Mouse (Mus musculus) MEL (cell line): ENCODE measurements around the gene Hoxa11. TPM values are rescaled to one million over a fixed set of nuclear protein-coding genes. Genes with fewer than 3 reads are reported as not detected.

ENCODE experiments used
- DNase-seq: peaks from one replicate; pipeline ENCODE4 v3.0.0; 2011; ENCODE audit warnings: low read depth, low spot score
- H3K27ac ChIP-seq: 2 replicates; pipeline ENCODE4 v1.5.1; 2012; ENCODE audit warnings: low read depth, mild to moderate bottlenecking, control low read depth, low read length, moderate library complexity; ENCODE audit not compliant: control insufficient read depth
- H3K27me3 ChIP-seq, 2 experiments: fragments of 150-350 bp in 1 of 2; sonication (generic) in 1 of 2; 2 replicates each; pipeline ENCODE4 v1.6.1; 2012; ENCODE audit warnings: low read length in 2 of 2, mild to moderate bottlenecking in 2 of 2, improper control_type of control experiment in 1 of 2, moderate library complexity in 1 of 2; ENCODE audit not compliant: insufficient read depth in 2 of 2, control insufficient read depth in 1 of 2
- H3K36me3 ChIP-seq, 2 experiments: 2 replicates each; pipeline ENCODE4 v1.6.1; 2012 to 2014; ENCODE audit warnings: low read length in 2 of 2, improper control_type of control experiment in 1 of 2, inconsistent platforms in 1 of 2, mild to moderate bottlenecking in 1 of 2; ENCODE audit not compliant: insufficient read depth in 2 of 2, control insufficient read depth in 1 of 2
- H3K4me1 ChIP-seq, 2 experiments: fragments of 150-350 bp in 1 of 2; sonication (generic) in 1 of 2; 2 replicates each; pipeline ENCODE4 v1.6.1; 2012; ENCODE audit warnings: low read length in 2 of 2, improper control_type of control experiment in 1 of 2, mild to moderate bottlenecking in 1 of 2; ENCODE audit not compliant: insufficient read depth in 2 of 2, control insufficient read depth in 1 of 2
- H3K4me3 ChIP-seq, 2 experiments: fragments of 150-350 bp in 1 of 2; sonication (generic) in 1 of 2; 2 replicates each; pipeline ENCODE4 v1.5.1; 2012; ENCODE audit warnings: low read depth in 2 of 2, low read length in 2 of 2, mild to moderate bottlenecking in 2 of 2, moderate library complexity in 2 of 2, control low read depth in 1 of 2, improper control_type of control experiment in 1 of 2; ENCODE audit not compliant: control insufficient read depth in 1 of 2, insufficient read depth in 1 of 2
- H3K79me2 ChIP-seq: 2 replicates; pipeline ENCODE4 v1.6.1; 2012; ENCODE audit warnings: mild to moderate bottlenecking, low read length, moderate library complexity; ENCODE audit not compliant: control insufficient read depth, poor library complexity, insufficient read depth
- H3K9ac ChIP-seq: 2 replicates; pipeline ENCODE4 v1.6.1; 2012; ENCODE audit warnings: low read depth, mild to moderate bottlenecking, control low read depth, low read length, moderate library complexity; ENCODE audit not compliant: control insufficient read depth, poor library complexity, severe bottlenecking
- H3K9me3 ChIP-seq: fragments of 150-350 bp; sonication (generic); replicated peaks from 2 replicates; pipeline ENCODE4 v1.6.1; 2012; ENCODE audit warnings: mild to moderate bottlenecking, low read length, improper control_type of control experiment, moderate library complexity; ENCODE audit not compliant: insufficient read depth
- CHD1 ChIP-seq: IDR thresholded peaks from 2 replicates; pipeline ENCODE4 v1.6.1; 2012; ENCODE audit warnings: low read depth, mild to moderate bottlenecking, inconsistent platforms, low read length, improper control_type of control experiment
- CHD2 ChIP-seq: IDR thresholded peaks from 2 replicates; pipeline ENCODE4 v1.6.1; 2011; ENCODE audit warnings: low read length, improper control_type of control experiment
- CTCF ChIP-seq, 3 experiments: IDR thresholded peaks in 2 of 3; conservative IDR thresholded peaks in 1 of 3; 2 replicates each; pipeline ENCODE4 v1.5.1; 2011 to 2012; ENCODE audit warnings: low read length in 3 of 3, low read depth in 2 of 3, mild to moderate bottlenecking in 2 of 3, improper control_type of control experiment in 1 of 3, inconsistent platforms in 1 of 3, mixed read lengths in 1 of 3, moderate library complexity in 1 of 3; ENCODE audit not compliant: control insufficient read depth in 1 of 3, insufficient read depth in 1 of 3, poor library complexity in 1 of 3, severe bottlenecking in 1 of 3
- EP300 ChIP-seq, 2 experiments: IDR thresholded peaks; 2 replicates each; pipeline ENCODE4 v1.6.1; 2011; ENCODE audit warnings: improper control_type of control experiment in 2 of 2, low read length in 2 of 2, low read depth in 1 of 2, mild to moderate bottlenecking in 1 of 2
- GABPA ChIP-seq: IDR thresholded peaks from 2 replicates; pipeline ENCODE4 v1.6.1; 2012; ENCODE audit warnings: low read depth, mild to moderate bottlenecking, inconsistent platforms, low read length, improper control_type of control experiment, moderate library complexity
- GATA1 ChIP-seq: IDR thresholded peaks from 2 replicates; pipeline ENCODE4 v1.6.1; 2011; ENCODE audit warnings: low read depth, low read length, improper control_type of control experiment
- JUND ChIP-seq: IDR thresholded peaks from 2 replicates; pipeline ENCODE4 v1.6.1; 2011; ENCODE audit warnings: low read depth, mild to moderate bottlenecking, improper control_type of control experiment, low read length
- KAT2A ChIP-seq: conservative IDR thresholded peaks from 2 replicates; pipeline ENCODE4 v1.6.1; 2012; ENCODE audit warnings: low read depth, low read length, improper control_type of control experiment, inconsistent platforms
- MAFK ChIP-seq: IDR thresholded peaks from 2 replicates; pipeline ENCODE4 v1.6.1; 2011; ENCODE audit warnings: low read depth, mild to moderate bottlenecking, low read length, improper control_type of control experiment, borderline replicate concordance
- MAX ChIP-seq: IDR thresholded peaks from 2 replicates; pipeline ENCODE4 v1.6.1; 2011; ENCODE audit warnings: low read length, improper control_type of control experiment
- MAZ ChIP-seq: IDR thresholded peaks from 2 replicates; pipeline ENCODE4 v1.6.1; 2012; ENCODE audit warnings: low read depth, mild to moderate bottlenecking, inconsistent platforms, low read length, improper control_type of control experiment
- MXI1 ChIP-seq: IDR thresholded peaks from 2 replicates; pipeline ENCODE4 v1.6.1; 2011; ENCODE audit warnings: mild to moderate bottlenecking, low read depth, low read length, improper control_type of control experiment
- MYB ChIP-seq: IDR thresholded peaks from 2 replicates; pipeline ENCODE4 v1.6.1; 2011; ENCODE audit warnings: mild to moderate bottlenecking, low read depth, low read length, improper control_type of control experiment
- MYC ChIP-seq: IDR thresholded peaks from 2 replicates; pipeline ENCODE4 v1.6.1; 2011; ENCODE audit warnings: low read depth, mild to moderate bottlenecking, low read length, improper control_type of control experiment, moderate library complexity
- NELFE ChIP-seq: IDR thresholded peaks from 2 replicates; pipeline ENCODE4 v1.6.1; 2011; ENCODE audit warnings: low read depth, low read length, improper control_type of control experiment
- NRF1 ChIP-seq: IDR thresholded peaks from 2 replicates; pipeline ENCODE4 v1.6.1; 2014; ENCODE audit warnings: low read depth, mild to moderate bottlenecking, inconsistent platforms, low read length, improper control_type of control experiment, moderate library complexity; ENCODE audit not compliant: poor library complexity, insufficient read depth, severe bottlenecking
- POLR2AphosphoS2 ChIP-seq: IDR thresholded peaks from 2 replicates; pipeline ENCODE4 v1.6.1; 2011; ENCODE audit warnings: low read length, improper control_type of control experiment
- RAD21 ChIP-seq: IDR thresholded peaks from 2 replicates; pipeline ENCODE4 v1.6.1; 2011; ENCODE audit warnings: mild to moderate bottlenecking, low read depth, low read length, improper control_type of control experiment
- RCOR1 ChIP-seq: IDR thresholded peaks from 2 replicates; pipeline ENCODE4 v1.6.1; 2012; ENCODE audit warnings: low read depth, mild to moderate bottlenecking, inconsistent platforms, low read length, improper control_type of control experiment
- SMC3 ChIP-seq: IDR thresholded peaks from 2 replicates; pipeline ENCODE4 v1.6.1; 2011; ENCODE audit warnings: low read depth, low read length, improper control_type of control experiment
- TBP ChIP-seq: IDR thresholded peaks from 2 replicates; pipeline ENCODE4 v1.8.0; 2011; ENCODE audit warnings: low read depth, low read length, improper control_type of control experiment
- TCF12 ChIP-seq: IDR thresholded peaks from 2 replicates; pipeline ENCODE4 v1.6.1; 2014; ENCODE audit warnings: low read depth, mild to moderate bottlenecking, inconsistent platforms, low read length, improper control_type of control experiment, moderate library complexity
- UBTF ChIP-seq: IDR thresholded peaks from 2 replicates; pipeline ENCODE4 v1.6.1; 2012; ENCODE audit warnings: low read depth, mild to moderate bottlenecking, inconsistent platforms, low read length, improper control_type of control experiment, moderate library complexity, borderline replicate concordance; ENCODE audit not compliant: insufficient read depth
- USF2 ChIP-seq, 2 experiments: IDR thresholded peaks; 2 replicates each; pipeline ENCODE4 v1.6.1; 2011 to 2012; ENCODE audit warnings: improper control_type of control experiment in 2 of 2, low read length in 2 of 2, borderline replicate concordance in 1 of 2, inconsistent platforms in 1 of 2, low read depth in 1 of 2, mild to moderate bottlenecking in 1 of 2; ENCODE audit not compliant: insufficient read depth in 1 of 2
- ZMIZ1 ChIP-seq: IDR thresholded peaks from 2 replicates; pipeline ENCODE4 v1.6.1; 2012; ENCODE audit warnings: low read depth, mild to moderate bottlenecking, inconsistent platforms, low read length, improper control_type of control experiment, moderate library complexity
- ZNF384 ChIP-seq: IDR thresholded peaks from 2 replicates; pipeline ENCODE4 v1.6.1; 2012; ENCODE audit warnings: low read depth, mild to moderate bottlenecking, inconsistent platforms, low read length, improper control_type of control experiment
- polyA plus RNA-seq, 2 experiments: library from polyadenylated mRNA; stranded (reverse) in 1 of 2; unstranded in 1 of 2; fragments of >175 nt in 1 of 2; fragments of >200 nt in 1 of 2; gene quantifications; 2 replicates each; pipeline versions ENCODE4 v1.2.1 to v1.2.4; 2012; ENCODE audit warnings: low replicate concordance in 2 of 2, low read depth in 1 of 2; ENCODE audit not compliant: insufficient read length in 2 of 2, insufficient read depth in 1 of 2, missing spikeins in 1 of 2
- total RNA-seq: library from RNA; depleted of rRNA; stranded (reverse); fragments of 300-350 nt; gene quantifications from 2 replicates; pipeline ENCODE4 v1.2.3, GENCODE M21; 2012

The Hoxa11 gene
- total and polyA plus RNA-seq, 3 experiments, result not detected

- Histone ChIP-seq H3K9ac (no peak overlapping the region), H3K27ac (no peak overlapping the region), H3K36me3 (no peaks in the 10 kb centered on the region), H3K4me1 (no peaks in the 10 kb centered on the region), H3K4me3 (no peak overlapping the region), H3K79me2 (no peaks in the 10 kb centered on the region)
- TF ChIP-seq SMC3, result no peak
- no peak for TF ChIP-seq TCF12
- TF ChIP-seq MAX, result no peak
- no peak for TF ChIP-seq CTCF (IDR thresholded peaks at IDR 0.05 in 2 of 3, conservative IDR thresholded peaks at IDR 0.05 in 1 of 3; ENCODE audit: control insufficient read depth in 1 of 3, insufficient read depth in 1 of 3, low read depth in 2 of 3, low read length in 3 of 3, poor library complexity in 1 of 3, severe bottlenecking in 1 of 3)
- no peak for TF ChIP-seq RCOR1
- TF ChIP-seq ZNF384, result no peak
- no peak for TF ChIP-seq GATA1
- TF ChIP-seq CHD2, result no peak
- TF ChIP-seq EP300 (IDR thresholded peaks at IDR 0.05; ENCODE audit: low read depth in 1 of 2, low read length in 2 of 2), result no peak
- TF ChIP-seq MAFK, result no peak
- TF ChIP-seq MYC, result no peak
- TF ChIP-seq, all 39 proteins: peak for 0
- H3K27me3 ChIP-seq, result no peaks in the 10 kb centered on the region
- H3K9me3 ChIP-seq, result no peaks in the 10 kb centered on the region
- no peak for DNase-seq
Observed at GRCm38 (mm10) chr6:52246403-52246803, 793 bp upstream of the Hoxa11 start.

DNA sequence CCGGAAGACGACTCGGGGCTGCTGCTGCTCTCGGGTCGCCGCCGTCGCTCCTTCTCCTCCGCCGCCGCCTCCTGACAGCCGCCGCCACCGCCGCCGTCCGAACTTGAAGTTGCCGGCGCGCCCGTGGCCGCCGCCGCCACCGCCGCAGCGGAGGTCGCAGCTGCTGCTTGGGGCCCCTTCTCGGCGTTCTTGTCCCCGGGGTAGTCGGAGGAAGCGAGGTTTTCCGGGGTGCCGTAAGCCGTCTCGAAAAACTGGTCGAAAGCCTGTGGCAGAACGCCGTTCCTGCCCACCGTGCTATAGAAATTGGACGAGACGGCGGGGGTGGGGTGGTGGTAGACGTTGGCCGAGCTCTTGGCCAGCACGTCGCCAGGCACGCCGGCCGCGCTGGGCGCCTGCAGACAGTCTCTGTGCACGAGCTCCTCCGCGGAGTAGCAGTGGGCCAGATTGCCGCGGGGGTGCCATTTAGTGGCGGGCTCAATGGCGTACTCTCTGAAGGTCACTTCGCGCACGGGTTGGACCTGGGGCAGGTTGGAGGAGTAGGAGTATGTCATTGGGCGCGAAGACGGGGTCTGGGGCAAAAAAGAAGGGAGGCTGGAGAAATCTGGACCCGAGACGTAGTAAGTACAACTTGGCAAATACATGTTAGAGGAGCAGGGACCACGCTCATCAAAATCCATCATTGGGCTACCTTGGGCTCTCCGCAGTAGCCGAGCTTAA, 412 bp downstream of the Hoxa11 start:
- H3K4me1 ChIP-seq, result no peaks in the 10 kb centered on the region
- TF ChIP-seq TBP, result no peak
- TF ChIP-seq ZNF384, result no peak
- no peak for TF ChIP-seq MAZ
- TF ChIP-seq JUND, result no peak
- no peak for TF ChIP-seq RCOR1
- TF ChIP-seq POLR2AphosphoS2, result no peak
- no peak for TF ChIP-seq CHD2
- TF ChIP-seq NRF1, result no peak
- TF ChIP-seq GABPA, result no peak
- TF ChIP-seq CHD1, result no peak
- no peak for TF ChIP-seq MAFK
- no peak for TF ChIP-seq RAD21
- TF ChIP-seq NELFE, result no peak
- no peak for TF ChIP-seq MXI1
- TF ChIP-seq UBTF, result no peak
- TF ChIP-seq USF2 (IDR thresholded peaks at IDR 0.05; ENCODE audit: borderline replicate concordance in 1 of 2, insufficient read depth in 1 of 2, low read depth in 1 of 2, low read length in 2 of 2), result no peak
- TF ChIP-seq MYB, result no peak
- no peak for TF ChIP-seq ZMIZ1
- no peak for TF ChIP-seq KAT2A
- TF ChIP-seq, all 39 proteins: peak for 0
- no peak for DNase-seq

More for the DNA sequence above, 412 bp downstream of the Hoxa11 start:
- H3K79me2 ChIP-seq, result no peaks in the 10 kb centered on the region
- H3K27me3 ChIP-seq, result no peaks in the 10 kb centered on the region
- no peaks in the 10 kb centered on the region for H3K36me3 ChIP-seq
- no peak overlapping the region for H3K27ac ChIP-seq
- H3K9me3 ChIP-seq, result no peaks in the 10 kb centered on the region
- H3K4me3 ChIP-seq, result no peak overlapping the region
- no peak overlapping the region for H3K9ac ChIP-seq
